Mouse (Mus musculus): Measurements from ENCODE around the gene Pla2g12b.

Pla2g12b gene

GRCm38 (mm10) chr10:59413711-59414110 is 10.3 kb downstream of the Pla2g12b start:
- DNase-seq (ENCODE audit: low read depth, low spot score), result no peak

- DNase-seq (ENCODE audit: low read depth, low spot score), result no peak
These were observed 13.2 kb downstream of the Pla2g12b start for GRCm38 (mm10) chr10:59416623-59417022.

- no peak for DNase-seq (ENCODE audit: low read depth, low spot score)
These were observed 16.1 kb downstream of the Pla2g12b start for GRCm38 (mm10) chr10:59419516-59419915.

GRCm38 (mm10) chr10:59424453-59424852 is 21.0 kb downstream of the Pla2g12b start:
- DNase-seq (ENCODE audit: low read depth, low spot score), result no peak

- peak; percentile 70 for DNase-seq (ENCODE audit: low read depth, low spot score)
These were observed 21.9 kb downstream of the Pla2g12b start for GRCm38 (mm10) chr10:59425369-59425768.

- no peak for DNase-seq (ENCODE audit: low read depth, low spot score)
These were observed 22.9 kb downstream of the Pla2g12b start for GRCm38 (mm10) chr10:59426371-59426770.

DNA sequence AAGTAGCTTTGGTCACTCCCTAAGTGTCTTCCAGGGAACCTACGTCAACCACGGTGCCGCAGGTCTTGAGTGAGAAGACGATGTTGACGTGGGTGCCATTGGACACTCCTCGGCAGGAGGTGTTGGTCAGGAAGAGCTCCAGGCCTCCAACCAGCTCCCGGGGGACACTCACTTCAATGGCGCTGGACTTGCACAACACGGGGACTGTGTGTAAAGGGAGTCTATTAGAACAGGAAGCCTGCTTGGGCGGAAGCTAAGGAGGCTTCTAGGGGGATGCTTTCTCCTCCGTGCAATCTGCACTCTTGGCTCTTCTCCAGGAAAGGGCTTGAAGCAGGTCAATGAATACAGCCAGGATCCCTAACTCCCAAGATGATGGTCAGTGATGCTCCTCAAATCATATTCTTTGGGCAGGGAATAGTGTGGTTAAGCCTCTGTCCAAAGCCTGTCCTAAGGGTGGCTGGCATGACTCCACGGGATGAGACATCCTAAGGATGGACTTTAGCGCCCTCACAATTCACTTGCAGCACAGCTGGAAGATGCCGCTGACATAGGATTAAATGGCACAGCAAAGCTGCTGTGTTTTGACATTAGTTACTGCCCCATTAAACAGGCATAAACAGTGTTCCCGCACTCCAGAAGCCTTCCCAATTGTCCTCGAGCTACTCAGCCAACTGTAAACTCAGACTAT is 26.1 kb downstream of the Pla2g12b start:
- no peak for DNase-seq (ENCODE audit: low read depth, low spot score)

DNA sequence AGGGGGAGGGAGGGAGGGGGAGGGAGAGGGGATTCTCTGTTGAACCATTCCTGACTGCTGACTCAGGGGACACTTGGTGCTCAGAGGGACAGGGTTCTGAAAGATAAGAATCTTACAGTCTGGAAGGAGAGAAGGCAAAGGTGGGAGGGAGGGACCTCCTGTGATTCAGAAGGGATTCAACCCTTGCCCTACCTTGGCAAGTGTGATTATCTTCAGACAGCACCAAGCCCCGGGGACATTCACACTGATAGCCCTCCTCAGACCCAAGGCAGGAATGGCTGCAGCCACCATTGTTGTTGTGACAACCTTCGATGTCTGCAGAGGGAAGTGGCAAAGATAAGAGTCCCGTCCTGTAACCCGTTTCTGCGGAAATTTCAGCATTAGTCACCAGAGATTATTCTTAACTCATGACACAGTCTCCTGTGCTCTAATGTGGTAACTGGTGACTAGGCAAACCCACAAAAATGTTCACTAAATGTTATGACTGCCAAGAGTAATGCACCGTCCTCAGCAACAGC is 27.3 kb downstream of the Pla2g12b start:
- DNase-seq (ENCODE audit: low read depth, low spot score), result no peak

- DNase-seq (ENCODE audit: low read depth, low spot score), result no peak
These were observed 32.3 kb downstream of the Pla2g12b start for GRCm38 (mm10) chr10:59435746-59436145.

- DNase-seq (ENCODE audit: low read depth, low spot score), result no peak
These were observed 35.2 kb downstream of the Pla2g12b start for GRCm38 (mm10) chr10:59438651-59439050.

DNA sequence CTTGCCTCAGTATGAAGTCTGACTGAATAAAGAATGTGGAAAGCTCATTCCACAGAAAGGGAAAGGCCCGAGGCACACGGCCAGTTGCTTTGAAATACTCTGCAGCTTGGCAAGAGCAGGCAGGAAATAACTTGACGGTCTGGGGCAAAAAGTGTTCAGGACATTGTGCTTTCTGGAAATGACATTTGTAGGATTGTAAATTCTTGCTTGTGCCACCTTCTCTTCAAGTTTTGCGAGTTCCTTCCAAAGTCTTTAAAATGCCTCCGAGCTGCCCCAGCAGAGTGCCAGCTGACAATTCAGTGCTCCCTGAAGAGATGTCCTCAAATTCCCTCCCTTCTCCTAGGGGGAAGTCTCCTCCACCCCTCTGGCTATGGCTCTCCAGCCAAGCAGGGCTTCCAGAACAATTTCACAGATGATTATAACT is 36.1 kb downstream of the Pla2g12b start:
- peak; percentile 51 for DNase-seq (ENCODE audit: low read depth, low spot score)

- DNase-seq (ENCODE audit: low read depth, low spot score), result no peak
These were observed 36.7 kb downstream of the Pla2g12b start for GRCm38 (mm10) chr10:59440177-59440576.

DNA sequence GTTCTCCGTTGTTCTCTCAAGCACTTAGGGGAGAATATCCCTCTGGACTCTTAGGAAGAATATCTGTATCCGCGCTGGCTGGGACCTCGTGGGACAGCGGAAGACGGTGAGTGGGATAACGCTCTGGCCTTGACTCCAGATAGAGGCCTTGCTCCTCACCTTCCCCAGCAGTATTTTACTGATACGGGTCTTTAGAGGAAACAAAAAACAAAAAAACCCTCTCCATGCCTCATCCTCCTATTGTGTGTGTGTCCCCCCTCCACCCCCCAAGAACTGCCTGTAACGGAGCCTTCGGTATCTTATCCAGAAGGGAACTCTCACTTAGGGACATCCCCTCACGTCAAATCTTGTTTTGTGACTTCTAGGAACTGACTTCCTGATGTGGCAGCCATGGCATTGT is 38.3 kb downstream of the Pla2g12b start, which contains the start of gene Oit3:
Gene Oit3, minus strand, starts transcription at position 44 of the 400 bp plus-strand sequence.
- DNase-seq (ENCODE audit: low read depth, low spot score), result no peak

DNA sequence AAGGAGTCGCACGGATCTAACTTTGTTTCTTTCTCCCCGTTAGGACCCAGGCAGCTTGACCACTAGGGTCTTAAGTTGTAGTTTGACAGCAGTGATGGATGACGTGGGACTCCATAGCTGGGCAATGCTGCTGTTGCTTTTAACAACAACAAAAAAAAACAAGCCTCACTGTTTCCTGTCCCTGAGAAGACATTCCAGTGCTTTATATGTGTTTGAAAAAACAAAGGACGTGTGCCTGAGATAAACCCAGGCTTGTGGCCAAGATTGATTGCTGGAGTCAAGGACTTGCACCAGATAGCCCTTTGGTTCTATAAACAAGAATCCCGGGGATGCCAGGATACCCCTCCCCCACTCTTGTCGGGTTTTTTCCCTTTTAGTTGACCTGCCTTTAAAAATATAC is 39.8 kb downstream of the Pla2g12b start:
- DNase-seq (ENCODE audit: low read depth, low spot score), result no peak

DNA sequence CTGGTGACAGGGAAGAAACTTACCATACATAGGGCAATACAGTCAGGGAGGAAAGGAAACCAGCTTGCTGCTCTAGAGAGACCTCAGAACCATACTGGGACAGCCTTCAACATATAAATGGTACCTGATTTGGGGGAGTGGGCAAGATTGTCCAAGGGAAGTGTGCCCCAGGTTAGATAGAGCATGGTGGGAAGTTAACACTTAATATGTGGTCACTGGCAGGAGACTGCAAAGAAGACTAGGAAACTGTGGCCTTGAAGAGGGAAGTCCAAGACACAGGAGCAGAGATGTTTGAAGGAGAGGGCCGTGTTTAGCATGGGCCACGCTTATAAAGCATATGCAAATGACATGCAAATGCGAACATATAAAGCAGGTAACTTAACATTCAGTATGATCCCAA is 40.6 kb downstream of the Pla2g12b start:
- no peak for DNase-seq (ENCODE audit: low read depth, low spot score)

DNA sequence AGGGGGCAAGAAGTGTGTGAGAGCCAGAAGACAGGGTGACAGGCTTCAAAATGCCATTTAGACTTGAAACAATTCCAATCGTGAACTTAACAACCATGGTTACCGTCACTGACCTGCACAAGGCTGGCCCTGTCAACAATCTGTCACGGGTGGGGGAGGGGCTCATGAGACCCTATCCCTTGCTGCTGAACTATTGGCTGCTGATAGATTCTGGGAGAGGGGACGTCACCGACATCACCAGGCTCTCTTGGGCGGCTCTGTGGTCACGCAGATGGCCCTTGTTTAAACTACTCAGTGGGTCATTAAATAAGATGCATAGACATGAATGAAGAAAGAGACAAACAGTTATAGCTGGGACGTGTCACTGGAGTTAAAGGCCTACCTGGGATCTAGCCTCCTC is 41.2 kb downstream of the Pla2g12b start:
- no peak for DNase-seq (ENCODE audit: low read depth, low spot score)

- DNase-seq (ENCODE audit: low read depth, low spot score), result no peak
These were observed 43.5 kb downstream of the Pla2g12b start for GRCm38 (mm10) chr10:59446911-59447437.

- DNase-seq (ENCODE audit: low read depth, low spot score), result no peak
These were observed 44.1 kb downstream of the Pla2g12b start for GRCm38 (mm10) chr10:59447546-59447945.

- DNase-seq (ENCODE audit: low read depth, low spot score), result peak; percentile 29
These were observed 48.4 kb downstream of the Pla2g12b start for GRCm38 (mm10) chr10:59451839-59452238.

GRCm38 (mm10) chr10:59454631-59455030 is 51.2 kb downstream of the Pla2g12b start:
- DNase-seq (ENCODE audit: low read depth, low spot score), result no peak

- no peak for DNase-seq (ENCODE audit: low read depth, low spot score)
These were observed 56.3 kb downstream of the Pla2g12b start for GRCm38 (mm10) chr10:59459767-59460166.

DNA sequence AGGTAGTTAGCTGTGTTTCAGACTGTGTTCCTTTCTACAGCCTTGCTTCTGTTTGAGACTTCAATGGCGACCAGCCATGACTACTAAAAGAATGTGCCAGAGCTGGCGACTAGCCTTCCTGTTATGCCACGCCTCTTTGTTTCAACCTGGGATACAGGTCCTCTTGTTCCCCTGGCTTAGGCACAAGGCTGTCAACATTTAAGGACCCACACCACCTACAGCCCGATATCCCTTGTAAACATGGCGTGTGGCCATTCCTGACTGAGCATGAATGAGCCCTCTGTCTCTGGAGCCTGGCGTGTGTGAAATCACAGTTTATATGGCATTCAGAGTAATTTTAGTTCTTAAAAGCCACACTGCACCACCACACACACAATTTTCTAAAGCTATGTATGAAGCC is 58.8 kb downstream of the Pla2g12b start:
- DNase-seq (ENCODE audit: low read depth, low spot score), result no peak

DNA sequence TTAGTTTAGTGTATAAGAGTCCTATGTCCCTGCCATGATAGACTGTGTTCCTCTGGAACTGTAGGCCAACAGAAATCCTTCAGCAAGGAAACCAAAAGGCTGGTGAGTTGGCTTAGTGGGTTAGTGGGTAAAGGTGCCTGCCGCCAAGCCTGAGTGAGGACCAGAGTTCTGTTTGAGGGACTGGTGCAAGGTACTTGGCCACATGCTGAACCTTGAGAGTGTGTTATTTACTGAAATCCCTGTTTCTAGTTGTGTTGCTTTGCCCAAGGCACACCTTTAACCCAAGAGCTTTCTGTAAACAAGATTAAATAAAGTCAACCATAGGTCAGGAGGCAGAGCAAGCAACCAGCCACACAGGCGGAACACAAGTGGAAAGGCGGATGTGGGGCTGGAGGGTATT is 62.1 kb downstream of the Pla2g12b start:
- DNase-seq (ENCODE audit: low read depth, low spot score), result no peak
